Mouse (Mus musculus): ENCODE data around the gene Zfp958.
"Not testable (repeated sequence)": the region's sequence is repeated elsewhere in the genome, so short reads cannot be mapped to it uniquely, and the experiment has no call there.

Zfp958 gene

GRCm38 (mm10) chr8:4612932-4613853, at the start of gene Zfp958:
Zfp958 (plus strand) TSS chr8:4613167.
- peak; percentile 90 to 91 for DNase-seq (ENCODE audit: low spot score in 2 of 2)

DNA sequence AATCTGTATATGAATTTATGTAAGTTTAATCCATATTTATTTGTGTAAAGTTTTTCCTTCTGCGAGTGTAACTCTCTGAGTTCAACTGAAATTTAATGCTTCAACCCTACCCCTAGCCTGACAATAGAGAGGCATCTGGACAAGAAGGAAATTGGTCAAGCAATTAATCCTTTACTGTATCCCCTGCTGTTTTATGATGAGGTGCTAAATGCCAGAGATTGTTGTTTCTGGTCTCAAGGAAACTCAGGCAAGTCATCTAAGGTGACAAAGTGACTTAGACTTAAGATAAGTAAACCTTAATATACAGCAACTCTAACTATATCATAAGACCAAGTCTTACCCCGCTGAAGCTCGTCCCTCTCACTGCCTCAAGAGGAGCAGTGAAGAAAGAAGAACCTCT, 31.0 kb upstream of the Zfp958 start:
- no peak for DNase-seq (ENCODE audit: low spot score in 2 of 2)

DNA sequence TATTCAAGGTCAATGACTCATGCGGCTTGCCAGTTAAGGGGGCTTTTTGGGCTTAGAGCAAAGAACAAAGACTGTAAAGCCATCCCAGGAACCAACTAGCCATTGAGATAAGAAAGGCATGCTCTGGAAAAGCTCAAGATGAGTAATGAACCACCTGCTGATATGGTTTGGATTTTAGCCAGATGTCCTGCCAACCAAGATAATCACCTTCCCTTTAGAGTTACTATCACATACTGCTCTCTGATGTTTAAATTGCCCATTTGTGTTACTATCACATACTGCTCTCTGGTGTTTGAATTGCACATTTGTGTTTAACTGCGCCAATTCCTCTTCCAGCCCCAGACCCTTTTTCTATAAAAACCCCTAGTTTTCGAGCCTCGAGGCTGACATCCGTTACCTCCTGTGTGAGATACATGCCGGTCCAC, 30.2 kb upstream of the Zfp958 start:
- DNase-seq (ENCODE audit: low spot score in 2 of 2): no peak

DNA sequence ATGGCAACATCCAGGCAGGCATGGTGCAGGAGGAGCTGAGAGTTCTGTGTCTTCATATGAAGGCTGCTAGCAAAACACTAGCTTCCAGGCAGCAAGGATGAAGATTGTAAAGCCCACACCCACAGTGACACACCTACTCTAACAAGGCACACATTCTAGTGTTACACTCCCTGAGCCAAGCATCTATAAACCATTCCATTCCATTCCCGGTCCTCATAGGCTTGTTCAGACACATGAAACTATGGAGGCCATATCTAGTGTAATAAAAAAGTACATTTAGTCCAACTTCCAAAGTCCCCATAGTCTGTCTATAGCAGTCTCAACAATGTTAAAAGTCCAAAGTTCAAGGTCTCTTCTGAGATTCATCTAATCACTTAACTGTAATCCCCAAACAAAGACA, 28.3 kb upstream of the Zfp958 start:
- no peak for DNase-seq (ENCODE audit: low spot score in 2 of 2)

DNA sequence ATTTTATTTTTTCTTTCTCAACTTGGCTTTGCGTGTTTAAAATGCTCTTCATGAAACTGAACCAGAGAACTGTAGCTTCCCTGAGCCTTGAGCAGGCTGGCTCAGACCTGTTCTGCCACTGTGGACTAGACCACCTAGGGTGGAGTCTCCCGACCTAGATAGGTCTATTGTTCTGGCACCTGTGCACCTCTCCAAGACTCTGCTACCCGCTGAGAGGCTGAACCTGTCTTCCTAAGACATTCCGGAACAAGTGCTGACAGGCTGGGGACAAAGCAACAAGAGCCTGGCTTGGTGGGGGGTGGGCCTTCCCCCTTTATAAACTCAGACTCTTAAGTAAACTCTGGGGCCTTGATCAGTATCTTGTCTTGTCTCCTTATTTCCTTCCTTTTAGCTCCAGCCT, 26.6 kb upstream of the Zfp958 start:
- DNase-seq (ENCODE audit: low spot score in 2 of 2): no peak

- DNase-seq (ENCODE audit: low spot score in 2 of 2): peak in 1 of 2 experiments; percentile 26
These were observed 24.6 kb upstream of the Zfp958 start for GRCm38 (mm10) chr8:4588165-4589000.

- no peak for DNase-seq (ENCODE audit: low spot score in 2 of 2)
These were observed 4.1 kb upstream of the Zfp958 start for GRCm38 (mm10) chr8:4608896-4609295.

GRCm38 (mm10) chr8:4611626-4612175, 1.3 kb upstream of the Zfp958 start:
- DNase-seq (ENCODE audit: low spot score in 2 of 2): not testable (repeated sequence)

DNA sequence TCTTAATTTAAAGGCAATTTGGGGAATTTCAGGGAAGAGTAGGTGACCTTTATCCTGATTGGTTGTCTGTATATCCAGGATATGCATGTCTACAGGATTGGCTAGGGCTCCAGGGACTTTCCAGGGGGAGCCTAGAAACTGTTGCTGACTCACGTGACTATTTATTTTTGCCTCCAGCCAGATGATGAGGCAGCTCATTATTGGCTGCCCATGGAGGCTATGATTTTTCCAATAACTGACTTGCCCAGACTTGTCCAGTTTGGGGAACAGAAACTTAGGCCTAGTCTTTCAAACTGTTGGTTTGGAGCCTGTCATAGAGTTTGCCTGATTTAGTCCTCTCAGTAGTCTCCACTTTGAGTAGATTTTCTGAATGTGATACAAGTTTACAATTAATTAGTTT, 14.4 kb downstream of the Zfp958 start:
- DNase-seq (ENCODE audit: low spot score in 2 of 2): no peak

DNA sequence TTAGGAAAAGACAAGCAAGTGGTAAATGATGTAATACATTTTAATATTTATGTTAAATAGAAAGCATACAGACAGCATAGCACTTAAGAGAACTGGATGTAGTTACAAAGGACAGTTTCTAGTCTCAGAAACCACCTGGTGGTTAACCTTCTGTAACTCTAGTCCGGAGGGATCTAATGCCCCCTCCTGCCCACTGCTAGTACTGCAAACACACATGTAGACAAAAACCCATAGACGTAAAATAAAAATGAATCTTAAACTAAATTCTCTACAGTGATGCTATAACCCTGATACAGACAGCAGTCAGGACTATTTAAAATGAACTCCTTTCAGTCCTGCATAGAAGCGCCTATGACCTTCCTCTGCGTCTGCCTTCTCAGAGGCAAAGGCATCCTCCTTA, 24.1 kb downstream of the Zfp958 start:
- DNase-seq (ENCODE audit: low spot score in 2 of 2): no peak

DNA sequence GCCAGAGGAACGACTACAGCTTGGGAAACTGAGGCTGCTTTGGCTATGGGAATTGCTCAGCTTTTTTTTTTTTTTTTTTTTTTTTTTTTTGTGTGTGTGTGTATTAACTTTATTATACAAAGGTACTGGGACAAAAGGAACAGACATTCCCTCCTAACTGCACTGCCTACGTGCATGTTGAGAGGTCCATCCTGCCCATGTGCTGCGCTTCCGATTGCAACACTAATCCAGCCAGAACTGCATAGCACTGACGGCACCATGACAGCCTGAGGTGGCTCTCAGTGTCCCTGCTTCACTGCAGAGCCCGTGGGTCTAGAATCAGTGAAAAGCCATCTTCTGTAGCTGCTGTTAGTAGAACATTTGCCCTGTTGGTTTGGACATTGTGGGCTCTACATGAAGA, 30.0 kb downstream of the Zfp958 start:
- DNase-seq (ENCODE audit: low spot score in 2 of 2): not testable (repeated sequence)

DNA sequence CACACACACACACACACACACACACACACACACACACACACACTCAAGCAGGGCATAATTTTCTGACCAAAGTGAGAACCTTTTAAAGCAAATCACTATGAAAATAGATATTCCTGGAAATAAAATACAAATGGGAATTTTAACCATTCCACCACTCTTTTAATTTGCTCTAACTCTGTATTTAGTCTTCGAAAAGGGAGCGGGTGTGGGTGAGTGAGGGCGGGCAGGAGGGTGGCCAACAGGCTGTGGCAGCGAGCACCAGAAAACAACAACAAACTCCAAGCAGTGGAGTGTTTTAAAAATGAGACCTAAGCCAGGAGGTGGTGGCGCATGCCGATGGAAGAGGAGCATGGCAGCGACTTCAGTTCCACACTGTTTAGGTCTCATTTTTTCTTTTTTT, 43.6 kb downstream of the Zfp958 start:
- DNase-seq (ENCODE audit: low spot score in 2 of 2): no peak

DNA sequence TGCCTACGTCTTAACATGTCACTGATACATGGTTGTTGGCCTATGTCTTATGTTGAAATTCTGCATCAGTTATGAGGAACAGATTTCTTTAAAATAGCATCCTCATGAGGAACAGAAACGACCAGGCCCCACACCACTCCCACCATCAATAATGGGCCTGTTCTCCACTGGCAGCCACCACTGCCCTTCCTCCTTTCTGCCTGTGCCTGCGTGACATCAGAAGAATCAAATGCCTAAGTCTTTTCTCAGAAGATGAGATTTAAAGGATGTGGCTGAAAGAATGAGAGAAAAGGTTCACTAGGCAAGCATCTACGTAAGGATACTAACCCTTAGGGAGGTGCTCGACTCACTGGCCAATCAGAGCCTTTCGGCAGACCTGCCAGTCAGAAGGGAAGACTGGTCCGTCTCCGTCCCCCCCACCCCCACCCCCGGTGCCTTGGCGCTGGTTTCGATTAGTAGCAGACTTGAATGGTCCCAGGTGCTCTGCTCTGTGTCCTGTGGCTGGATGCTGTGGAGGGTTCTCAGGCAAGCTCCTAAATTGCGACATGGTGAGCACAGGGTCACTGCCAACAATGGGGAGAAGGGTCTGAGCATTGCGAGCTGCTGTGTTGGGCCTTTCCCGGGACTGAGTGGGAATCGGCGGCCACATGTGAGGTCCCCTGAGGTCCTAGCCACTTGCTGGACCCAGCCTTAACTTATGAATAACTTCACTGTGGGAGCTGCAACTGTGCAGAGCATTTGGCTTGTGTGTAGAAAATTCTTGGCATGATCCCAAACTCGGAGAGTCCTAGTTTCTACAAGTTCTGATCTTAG, 62.4 kb downstream of the Zfp958 start:
- no peak for DNase-seq (ENCODE audit: low spot score in 2 of 2)

DNA sequence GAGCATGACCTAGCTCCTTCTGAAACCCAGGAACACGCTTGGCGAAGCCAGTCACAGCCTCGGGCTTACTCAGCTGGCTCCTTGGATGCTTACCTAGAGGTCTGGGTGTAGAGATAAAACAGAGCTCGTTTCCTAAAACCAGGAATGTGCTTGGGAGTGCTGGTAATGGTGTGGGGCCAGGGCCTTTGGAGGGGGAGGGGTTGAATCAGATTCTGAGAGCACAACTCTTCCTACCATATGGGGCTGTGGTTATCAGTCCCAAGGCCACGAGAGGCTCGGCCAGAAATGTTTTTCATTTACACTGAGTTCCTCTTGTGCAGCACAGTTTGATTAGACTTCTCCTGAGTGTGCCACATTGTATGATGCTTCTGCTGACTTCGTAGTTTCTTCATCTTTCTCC, 63.6 kb downstream of the Zfp958 start:
- DNase-seq (ENCODE audit: low spot score in 2 of 2): no peak

DNA sequence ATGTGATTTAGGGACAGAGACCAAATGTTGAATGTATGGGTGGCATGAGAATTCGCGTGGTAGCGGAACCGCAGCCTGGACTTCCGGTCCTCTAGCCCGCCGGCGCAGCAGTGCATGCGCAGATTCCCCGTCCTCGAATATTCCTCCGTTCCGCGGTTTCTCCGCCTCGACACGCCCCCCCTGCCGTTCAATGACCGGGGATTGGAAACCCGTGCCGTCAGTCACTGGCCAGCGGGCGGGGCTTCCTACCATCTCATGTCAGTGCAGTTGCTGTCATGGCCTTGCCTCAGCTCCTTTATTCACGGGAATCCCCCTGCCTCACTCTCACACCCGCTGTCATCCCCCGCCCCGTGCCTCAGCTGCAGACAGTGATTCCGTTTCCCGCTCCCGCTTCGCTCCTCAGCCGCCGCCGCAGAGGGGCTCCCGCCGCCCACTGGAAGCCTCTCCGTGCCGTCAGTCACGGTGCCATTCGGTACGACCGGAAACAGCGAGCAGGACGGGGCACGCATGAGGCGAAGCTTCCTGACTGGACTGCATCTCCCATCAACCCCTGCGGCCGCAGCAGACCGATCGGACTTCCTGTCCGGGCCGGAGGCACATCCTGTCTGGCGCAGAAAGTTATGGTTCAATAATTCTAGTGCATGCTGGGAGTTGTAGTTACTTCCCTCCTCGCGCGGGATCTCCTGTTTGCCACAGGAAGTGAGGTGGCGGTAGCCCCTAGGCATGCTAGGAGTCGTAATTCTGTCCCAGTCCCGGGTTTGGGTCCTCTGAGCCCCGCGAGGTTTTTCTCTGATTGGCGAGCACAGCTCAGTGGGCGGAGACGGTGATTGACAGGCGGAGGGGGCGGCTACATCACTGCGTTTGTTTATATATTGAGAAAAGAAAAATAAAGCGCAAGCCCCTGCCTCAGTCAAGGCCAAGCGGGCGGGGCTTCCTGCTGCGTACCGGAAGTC, 64.6 kb downstream of the Zfp958 start:
- DNase-seq (ENCODE audit: low spot score in 2 of 2): peak; percentile 97

GRCm38 (mm10) chr8:4678218-4678907, 65.4 kb downstream of the Zfp958 start:
- peak; percentile 98 for DNase-seq (ENCODE audit: low spot score in 2 of 2)

- DNase-seq (ENCODE audit: low spot score in 2 of 2): peak in 1 of 2 experiments; percentile 38
These were observed 66.1 kb downstream of the Zfp958 start for GRCm38 (mm10) chr8:4678908-4679545.

DNA sequence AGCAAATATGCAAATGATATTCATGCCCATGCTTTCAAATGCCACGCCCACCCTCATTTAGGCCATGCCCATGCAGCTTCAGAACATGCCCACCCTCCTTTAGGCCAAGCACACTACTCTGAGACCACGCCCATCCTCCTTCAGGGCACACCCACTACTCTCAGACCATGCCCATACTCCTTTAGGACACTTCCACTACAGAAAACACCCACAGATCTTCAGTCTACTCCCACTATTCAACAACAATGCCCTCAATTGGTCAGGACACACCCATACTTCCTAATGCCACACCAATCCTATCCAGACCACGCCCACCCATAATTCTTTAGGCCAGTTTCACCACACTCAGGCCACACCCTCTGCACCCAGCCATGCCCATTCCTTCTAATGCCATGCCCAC, 66.8 kb downstream of the Zfp958 start:
- DNase-seq (ENCODE audit: low spot score in 2 of 2): peak in 1 of 2 experiments; percentile 9
